Mouse (Mus musculus) testis, adult 2 months (tissue): ENCODE data around the gene Tbca.

Source experiments
- CTCF ChIP-seq: fragments of 200-500 bp; IDR thresholded peaks from 2 replicates; pipeline ENCODE4 v1.5.1; 2012; ENCODE audit warnings: low read depth, mild to moderate bottlenecking, inconsistent platforms, low read length, moderate library complexity; ENCODE audit not compliant: control insufficient read depth, insufficient read depth, insufficient replicate concordance
- POLR2A ChIP-seq: fragments of 200-500 bp; IDR thresholded peaks from 2 replicates; pipeline ENCODE4 v1.6.1; 2012; ENCODE audit warnings: low read depth, mild to moderate bottlenecking, inconsistent platforms, low read length, moderate library complexity; ENCODE audit not compliant: control insufficient read depth

DNA sequence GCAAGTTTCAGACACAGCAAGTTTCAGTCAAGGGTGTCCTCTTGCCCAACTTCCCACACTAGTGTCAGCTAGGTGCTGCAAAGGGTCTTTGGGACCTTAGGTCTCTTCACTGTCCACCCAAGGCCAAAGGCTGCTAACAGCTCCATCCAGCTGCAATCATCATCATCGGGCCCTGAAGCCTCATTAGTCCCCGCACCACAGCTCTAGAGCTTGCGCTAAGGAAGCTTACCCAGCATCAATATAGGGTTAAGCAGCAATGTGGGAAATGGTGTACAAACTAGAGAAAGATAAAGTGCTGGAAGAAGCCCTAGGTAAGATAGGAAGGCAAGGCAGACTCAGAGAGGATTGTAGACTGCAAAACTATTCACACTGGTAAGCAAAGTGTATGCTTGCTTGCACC, 92.5 kb downstream of the Tbca start:
- TF ChIP-seq CTCF (no peak), POLR2A (no peak)
